Mouse (Mus musculus) CD8-positive naive resting alpha-beta T cell, adult 57 days (primary cell): Measurements from ENCODE around the gene Kctd12. TPM values are rescaled to one million over a fixed set of nuclear protein-coding genes. Genes with fewer than 3 reads are reported as not detected.

Experiments
- total RNA-seq: library from RNA; stranded (reverse); gene quantifications from one replicate; pipeline ENCODE4 v1.2.4, GENCODE M21; 2023

Gene Kctd12
- total RNA-seq = 21.6 TPM

GRCm38 (mm10) chr14:102982627-102983540 lies at the start of gene Kctd12:
Gene Kctd12 (minus strand): TSS chr14:102982637.

Other genes with a start within 250 kb of the Kctd12 start
- gene Acod1, start 64.3 kb upstream of the Kctd12 start, total RNA-seq = 1.5 TPM
- gene Cln5, start 87.6 kb upstream of the Kctd12 start, total RNA-seq = 20.2 TPM
- gene Fbxl3, start 116.9 kb upstream of the Kctd12 start, total RNA-seq = 182 TPM